Mouse (Mus musculus): ENCODE data around the gene Dtnbp1. TPM values are rescaled to one million over a fixed set of nuclear protein-coding genes. Genes with fewer than 3 reads are reported as not detected.

Dtnbp1 gene
- polyA plus RNA-seq, 1 experiment from 2014 or later: 55.6 TPM

DNA sequence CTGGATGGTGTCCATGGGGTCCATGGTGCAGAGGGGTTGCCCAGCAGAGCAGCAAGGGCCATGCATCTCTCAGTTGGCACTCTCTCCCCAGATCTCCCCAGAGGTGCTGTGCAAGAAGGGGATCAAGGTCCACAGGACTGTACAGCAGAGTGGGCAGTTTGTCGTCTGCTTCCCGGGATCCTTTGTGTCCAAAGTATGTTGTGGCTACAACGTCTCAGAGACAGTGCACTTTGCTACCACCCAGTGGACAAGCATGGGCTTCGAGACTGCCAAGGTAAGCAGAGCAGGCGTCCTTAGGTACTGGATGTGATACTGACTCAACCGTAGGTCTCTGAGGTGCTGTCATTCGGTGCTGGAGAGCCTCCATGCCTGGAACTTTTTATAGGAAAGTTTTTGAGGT is 88.4 kb downstream of the Dtnbp1 start:
- no peak overlapping the region for H3K9ac ChIP-seq (ENCODE audit: low read depth, low read length)
- H3K4me1 ChIP-seq (ENCODE audit: control insufficient read depth, insufficient read depth, low read length): peaks cover 22% of the 10 kb centered on the region
- 58% methylated on average over 7 of the region's 7 CpGs for WGBS
- DNase-seq (ENCODE audit: low spot score) (peak; percentile 36), ATAC-seq (ENCODE audit: low read depth) (no peak)
- H3K4me2 ChIP-seq (ENCODE audit: low read depth, low read length): no peak overlapping the region
- no peaks in the 10 kb centered on the region for H3K9me3 ChIP-seq (ENCODE audit: control insufficient read depth, low read length)
- H3K4me3 ChIP-seq (ENCODE audit: low read depth, low read length): no peak overlapping the region
- no peak overlapping the region for H3K27ac ChIP-seq (replicated peaks; ENCODE audit: low read depth, low read length)
- H3K27me3 ChIP-seq (replicated peaks; ENCODE audit: control insufficient read depth, insufficient read depth, low read length): no peaks in the 10 kb centered on the region
- H3K36me3 ChIP-seq (ENCODE audit: control insufficient read depth, insufficient read depth, low read length): peaks cover 92% of the 10 kb centered on the region

DNA sequence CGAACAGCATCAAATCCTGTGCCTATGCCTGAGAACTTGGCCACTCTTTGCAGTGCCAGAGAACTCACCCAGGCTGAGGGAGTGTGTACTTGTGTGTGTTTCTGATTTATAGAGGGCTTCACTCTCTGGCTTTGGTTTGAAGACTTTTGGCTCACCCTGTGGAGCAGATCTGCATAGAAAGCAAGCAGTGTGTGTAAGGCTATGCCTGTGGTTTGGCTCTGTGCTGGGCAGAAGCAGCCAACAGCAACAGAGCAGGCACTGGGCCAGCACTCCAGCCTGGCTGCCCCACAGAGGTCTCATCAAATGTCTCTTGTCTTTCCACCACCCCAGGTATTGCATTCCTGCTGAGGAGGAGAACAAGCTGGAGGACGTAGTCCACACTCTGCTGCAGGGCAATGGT is 89.1 kb downstream of the Dtnbp1 start:
- Histone ChIP-seq H3K36me3 (ENCODE audit: control insufficient read depth, insufficient read depth, low read length) (peaks cover 91% of the 10 kb centered on the region), H3K4me1 (ENCODE audit: control insufficient read depth, insufficient read depth, low read length) (peaks cover 29% of the 10 kb centered on the region), H3K27me3 (replicated peaks; ENCODE audit: control insufficient read depth, insufficient read depth, low read length) (no peaks in the 10 kb centered on the region), H3K4me3 (ENCODE audit: low read depth, low read length) (no peak overlapping the region), H3K27ac (replicated peaks; ENCODE audit: low read depth, low read length) (0 out of 2 replicates have a peak overlapping the region, but pooled peaks have one; percentile 52), H3K9ac (ENCODE audit: low read depth, low read length) (no peak overlapping the region), H3K4me2 (ENCODE audit: low read depth, low read length) (no peak overlapping the region), H3K9me3 (ENCODE audit: control insufficient read depth, low read length) (no peaks in the 10 kb centered on the region)
- WGBS: 67% methylated on average over 2 of the region's 2 CpGs
- DNase-seq (ENCODE audit: low spot score) (peak; percentile 89), ATAC-seq (ENCODE audit: low read depth) (peak; percentile 80)

GRCm38 (mm10) chr13:44908790-44909189 is 93.2 kb downstream of the Dtnbp1 start:
- Histone ChIP-seq H3K4me3 (ENCODE audit: low read depth, low read length) (no peak overlapping the region), H3K27ac (replicated peaks; ENCODE audit: low read depth, low read length) (no peak overlapping the region; the same call in 1 of the 2 replicates), H3K4me1 (ENCODE audit: control insufficient read depth, insufficient read depth, low read length) (peaks cover 42% of the 10 kb centered on the region), H3K27me3 (replicated peaks; ENCODE audit: control insufficient read depth, insufficient read depth, low read length) (no peaks in the 10 kb centered on the region), H3K9me3 (ENCODE audit: control insufficient read depth, low read length) (no peaks in the 10 kb centered on the region), H3K36me3 (ENCODE audit: control insufficient read depth, insufficient read depth, low read length) (peaks cover 70% of the 10 kb centered on the region), H3K4me2 (ENCODE audit: low read depth, low read length) (no peak overlapping the region), H3K9ac (ENCODE audit: low read depth, low read length) (no peak overlapping the region)
- 10% methylated on average over 1 of the region's 1 CpGs for WGBS
- DNase-seq (ENCODE audit: low spot score) (no peak), ATAC-seq (ENCODE audit: low read depth) (no peak)

DNA sequence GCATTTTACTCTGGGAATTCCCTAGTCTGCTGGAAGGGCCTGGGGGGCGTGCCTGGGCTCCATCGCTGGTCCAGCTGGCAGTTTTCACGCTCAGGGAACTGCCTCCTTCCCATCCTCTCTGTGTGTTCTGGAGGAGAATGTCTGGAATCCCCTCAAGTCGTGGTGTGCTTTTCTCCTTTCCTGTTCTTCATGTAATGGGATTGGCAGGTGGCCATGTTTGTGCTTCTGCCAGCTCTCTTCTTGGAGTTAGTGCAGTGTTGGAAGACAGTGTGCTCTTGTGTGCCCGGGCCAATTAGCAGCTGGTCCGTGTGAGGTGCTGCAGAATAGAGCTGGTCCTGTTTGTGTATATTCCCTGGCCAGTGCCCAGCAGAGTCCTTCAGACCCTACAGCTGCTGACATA is 94.2 kb downstream of the Dtnbp1 start:
- no peak overlapping the region for H3K9ac ChIP-seq (ENCODE audit: low read depth, low read length)
- peak; percentile 97 for DNase-seq (ENCODE audit: low spot score)
- H3K27me3 ChIP-seq (replicated peaks; ENCODE audit: control insufficient read depth, insufficient read depth, low read length): no peaks in the 10 kb centered on the region
- peak; percentile 94 for ATAC-seq (ENCODE audit: low read depth)
- peaks cover 70% of the 10 kb centered on the region for H3K36me3 ChIP-seq (ENCODE audit: control insufficient read depth, insufficient read depth, low read length)
- peak overlapping the region; percentile 80 for H3K27ac ChIP-seq (replicated peaks; ENCODE audit: low read depth, low read length)
- H3K9me3 ChIP-seq (ENCODE audit: control insufficient read depth, low read length): no peaks in the 10 kb centered on the region
- H3K4me1 ChIP-seq (ENCODE audit: control insufficient read depth, insufficient read depth, low read length): peaks cover 35% of the 10 kb centered on the region
- H3K4me3 ChIP-seq (ENCODE audit: low read depth, low read length): no peak overlapping the region
- no peak overlapping the region for H3K4me2 ChIP-seq (ENCODE audit: low read depth, low read length)
- 21% methylated on average over 6 of the region's 6 CpGs for WGBS

DNA sequence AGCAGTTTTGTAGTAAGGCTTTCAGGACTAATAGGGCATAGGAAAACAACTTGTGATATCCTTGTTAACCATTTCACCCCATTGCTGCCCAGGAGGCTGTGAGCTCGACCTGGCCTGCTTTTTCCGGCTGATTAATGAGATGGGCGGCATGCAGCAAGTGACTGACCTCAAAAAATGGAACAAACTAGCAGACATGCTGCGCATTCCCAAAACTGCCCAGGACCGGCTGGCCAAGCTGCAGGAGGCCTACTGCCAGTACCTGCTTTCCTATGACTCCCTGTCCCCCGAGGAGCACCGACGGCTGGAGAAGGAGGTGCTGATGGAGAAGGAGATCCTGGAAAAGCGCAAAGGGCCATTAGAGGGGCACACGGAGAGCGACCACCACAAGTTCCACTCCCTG is 95.8 kb downstream of the Dtnbp1 start:
- 90% methylated on average over 11 of the region's 11 CpGs for WGBS
- H3K27me3 ChIP-seq (replicated peaks; ENCODE audit: control insufficient read depth, insufficient read depth, low read length): no peaks in the 10 kb centered on the region
- peaks cover 70% of the 10 kb centered on the region for H3K36me3 ChIP-seq (ENCODE audit: control insufficient read depth, insufficient read depth, low read length)

DNA sequence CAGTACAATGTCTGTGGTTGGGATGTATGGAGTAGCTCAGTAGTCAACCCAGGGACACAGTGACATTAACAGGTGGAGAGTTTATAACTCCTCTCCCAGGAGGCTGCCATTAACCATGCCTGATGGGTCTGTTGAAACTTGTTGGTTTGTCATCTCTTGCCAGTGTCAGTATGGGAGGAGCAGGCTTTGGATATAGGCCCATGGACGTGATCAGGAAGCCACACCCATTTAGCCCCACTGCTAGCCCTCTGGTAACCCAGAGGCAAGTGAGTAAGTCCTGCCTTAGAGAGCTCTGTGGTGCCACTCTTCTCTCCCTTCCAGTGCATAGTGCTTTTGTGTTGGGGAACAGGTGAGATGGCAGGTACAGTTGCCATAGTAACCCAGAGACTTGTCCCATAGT is 97.7 kb downstream of the Dtnbp1 start:
- Histone ChIP-seq H3K4me1 (ENCODE audit: control insufficient read depth, insufficient read depth, low read length) (peaks cover 26% of the 10 kb centered on the region), H3K9me3 (ENCODE audit: control insufficient read depth, low read length) (no peaks in the 10 kb centered on the region), H3K9ac (ENCODE audit: low read depth, low read length) (no peak overlapping the region), H3K36me3 (ENCODE audit: control insufficient read depth, insufficient read depth, low read length) (peaks cover 51% of the 10 kb centered on the region), H3K27me3 (replicated peaks; ENCODE audit: control insufficient read depth, insufficient read depth, low read length) (no peaks in the 10 kb centered on the region), H3K4me2 (ENCODE audit: low read depth, low read length) (no peak overlapping the region), H3K4me3 (ENCODE audit: low read depth, low read length) (no peak overlapping the region), H3K27ac (replicated peaks; ENCODE audit: low read depth, low read length) (no peak overlapping the region)
- no peak for ATAC-seq (ENCODE audit: low read depth)
- no peak for DNase-seq (ENCODE audit: low spot score)
- WGBS: 50% methylated on average over 1 of the region's 1 CpGs

More for the DNA sequence above, 95.8 kb downstream of the Dtnbp1 start:
- Histone ChIP-seq H3K9me3 (ENCODE audit: control insufficient read depth, low read length) (no peaks in the 10 kb centered on the region), H3K4me1 (ENCODE audit: control insufficient read depth, insufficient read depth, low read length) (peaks cover 26% of the 10 kb centered on the region), H3K4me2 (ENCODE audit: low read depth, low read length) (no peak overlapping the region), H3K27ac (replicated peaks; ENCODE audit: low read depth, low read length) (no peak overlapping the region), H3K4me3 (ENCODE audit: low read depth, low read length) (no peak overlapping the region), H3K9ac (ENCODE audit: low read depth, low read length) (no peak overlapping the region)
- ATAC-seq (ENCODE audit: low read depth) (no peak), DNase-seq (ENCODE audit: low spot score) (no peak)

GRCm38 (mm10) chr13:44903416-44903815 is 98.5 kb downstream of the Dtnbp1 start:
- H3K9ac ChIP-seq (ENCODE audit: low read depth, low read length): no peak overlapping the region
- no peak for DNase-seq (ENCODE audit: low spot score)
- H3K4me3 ChIP-seq (ENCODE audit: low read depth, low read length): no peak overlapping the region
- H3K36me3 ChIP-seq (ENCODE audit: control insufficient read depth, insufficient read depth, low read length): peaks cover 49% of the 10 kb centered on the region
- no peak overlapping the region for H3K27ac ChIP-seq (replicated peaks; ENCODE audit: low read depth, low read length)
- ATAC-seq (ENCODE audit: low read depth): no peak
- H3K4me1 ChIP-seq (ENCODE audit: control insufficient read depth, insufficient read depth, low read length): peaks cover 19% of the 10 kb centered on the region
- no peaks in the 10 kb centered on the region for H3K27me3 ChIP-seq (replicated peaks; ENCODE audit: control insufficient read depth, insufficient read depth, low read length)
- no peak overlapping the region for H3K4me2 ChIP-seq (ENCODE audit: low read depth, low read length)
- no peaks in the 10 kb centered on the region for H3K9me3 ChIP-seq (ENCODE audit: control insufficient read depth, low read length)

- WGBS: 96% methylated on average over 6 of the region's 6 CpGs
- H3K9ac ChIP-seq (ENCODE audit: low read depth, low read length): no peak overlapping the region
- H3K36me3 ChIP-seq (ENCODE audit: control insufficient read depth, insufficient read depth, low read length): peaks cover 56% of the 10 kb centered on the region
- H3K27ac ChIP-seq (replicated peaks; ENCODE audit: low read depth, low read length): no peak overlapping the region
- H3K4me2 ChIP-seq (ENCODE audit: low read depth, low read length): no peak overlapping the region
- ATAC-seq (ENCODE audit: low read depth): no peak
- no peak overlapping the region for H3K4me3 ChIP-seq (ENCODE audit: low read depth, low read length)
- H3K9me3 ChIP-seq (ENCODE audit: control insufficient read depth, low read length): no peaks in the 10 kb centered on the region
- peaks cover 9% of the 10 kb centered on the region for H3K4me1 ChIP-seq (ENCODE audit: control insufficient read depth, insufficient read depth, low read length)
- no peaks in the 10 kb centered on the region for H3K27me3 ChIP-seq (replicated peaks; ENCODE audit: control insufficient read depth, insufficient read depth, low read length)
- DNase-seq (ENCODE audit: low spot score): no peak
Observed at GRCm38 (mm10) chr13:44902299-44902698, 99.6 kb downstream of the Dtnbp1 start.

DNA sequence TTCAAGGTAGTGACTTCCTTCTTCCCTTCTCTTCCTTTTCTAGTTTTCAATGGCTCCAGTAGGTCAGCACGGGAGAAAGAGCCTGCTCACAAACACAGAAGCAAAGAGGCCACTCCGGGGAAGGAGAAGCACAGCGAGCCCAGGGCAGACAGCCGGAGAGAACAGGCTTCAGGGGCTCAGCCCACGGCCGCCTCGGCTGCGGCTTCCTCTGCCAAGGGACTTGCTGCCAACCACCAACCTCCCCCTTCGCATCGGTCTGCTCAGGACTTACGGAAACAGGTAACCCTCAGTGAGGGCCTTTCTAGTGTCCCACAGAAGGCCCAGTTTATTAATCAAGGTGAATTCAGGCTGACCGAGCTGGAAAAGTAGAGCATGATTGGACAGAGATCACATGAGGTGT is 105.7 kb downstream of the Dtnbp1 start:
- Histone ChIP-seq H3K4me1 (ENCODE audit: control insufficient read depth, insufficient read depth, low read length) (no peaks in the 10 kb centered on the region), H3K4me3 (ENCODE audit: low read depth, low read length) (no peak overlapping the region), H3K36me3 (ENCODE audit: control insufficient read depth, insufficient read depth, low read length) (peaks cover 40% of the 10 kb centered on the region), H3K4me2 (ENCODE audit: low read depth, low read length) (no peak overlapping the region), H3K9ac (ENCODE audit: low read depth, low read length) (no peak overlapping the region), H3K9me3 (ENCODE audit: control insufficient read depth, low read length) (no peaks in the 10 kb centered on the region), H3K27ac (replicated peaks; ENCODE audit: low read depth, low read length) (no peak overlapping the region), H3K27me3 (replicated peaks; ENCODE audit: control insufficient read depth, insufficient read depth, low read length) (no peaks in the 10 kb centered on the region)
- 95% methylated on average over 12 of the region's 12 CpGs for WGBS
- DNase-seq (ENCODE audit: low spot score) (no peak), ATAC-seq (ENCODE audit: low read depth) (no peak)

Measured in embryonic facial prominence, embryonic 14.5 days (tissue).